Mouse (Mus musculus): ENCODE data around the gene Zgpat.
A peak's percentile ranks its signal among the peaks of the same experiment; 100 is the strongest.

Zgpat gene

GRCm38 (mm10) chr2:181384919-181385391, 20.2 kb downstream of the Zgpat start:
- peak in 1 of 2 experiments; percentile 38 for DNase-seq (ENCODE audit: low spot score in 2 of 2)

GRCm38 (mm10) chr2:181385885-181386284, 21.2 kb downstream of the Zgpat start:
- peak in 1 of 2 experiments; percentile 29 for DNase-seq (ENCODE audit: low spot score in 2 of 2)

DNA sequence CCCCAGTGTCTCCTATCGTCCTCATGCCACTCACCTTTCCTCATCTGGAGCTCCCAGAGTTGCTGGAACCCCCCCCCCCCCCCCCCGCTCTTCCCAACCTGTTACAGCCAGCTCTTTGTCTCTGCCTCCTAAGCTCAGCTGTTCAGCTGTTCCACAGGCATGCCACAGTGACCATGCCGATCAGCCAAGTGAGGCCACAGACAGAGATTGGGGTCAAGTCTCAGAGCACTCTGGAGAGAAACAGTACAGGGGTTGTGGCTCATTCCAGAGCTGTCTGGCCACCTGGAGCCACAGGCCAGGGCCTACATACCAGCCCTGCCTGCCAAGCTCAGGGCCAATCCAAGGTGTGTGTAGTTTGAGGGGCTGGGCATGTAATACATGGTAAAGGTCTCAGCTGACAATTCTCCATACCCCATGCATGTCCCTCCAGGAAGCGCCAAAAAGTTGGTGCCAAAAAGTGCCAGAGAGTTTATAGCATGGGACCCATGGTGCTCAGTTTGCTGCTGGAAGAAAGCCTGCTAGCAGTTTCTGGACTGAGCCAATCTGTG, 22.0 kb downstream of the Zgpat start:
- no peak for DNase-seq (ENCODE audit: low spot score in 2 of 2)

- DNase-seq (ENCODE audit: low spot score in 2 of 2) = no peak
Observed at GRCm38 (mm10) chr2:181390136-181390870, 25.6 kb downstream of the Zgpat start.

- DNase-seq (ENCODE audit: low spot score in 2 of 2) = no peak
Observed at GRCm38 (mm10) chr2:181391022-181391421, 26.3 kb downstream of the Zgpat start.

DNA sequence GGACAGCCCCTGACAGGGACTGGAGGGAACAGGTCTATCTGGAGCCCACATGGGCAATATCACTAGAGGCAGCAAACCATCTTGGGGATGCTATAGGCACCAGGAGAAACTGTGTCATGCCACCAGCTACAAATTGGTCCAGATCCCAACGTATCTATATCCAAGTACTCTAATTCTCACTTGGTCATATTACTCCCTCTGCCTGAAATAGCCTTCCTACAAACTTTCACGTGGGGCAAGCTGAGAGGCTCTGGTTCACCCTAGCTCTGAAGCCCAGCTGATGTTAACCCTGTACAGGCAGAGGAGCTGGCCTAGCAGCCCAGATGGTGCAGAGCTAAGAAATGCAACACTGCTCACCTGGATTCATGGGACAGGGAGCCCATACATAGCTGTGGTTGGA, 26.8 kb downstream of the Zgpat start:
- no peak for DNase-seq (ENCODE audit: low spot score in 2 of 2)

DNA sequence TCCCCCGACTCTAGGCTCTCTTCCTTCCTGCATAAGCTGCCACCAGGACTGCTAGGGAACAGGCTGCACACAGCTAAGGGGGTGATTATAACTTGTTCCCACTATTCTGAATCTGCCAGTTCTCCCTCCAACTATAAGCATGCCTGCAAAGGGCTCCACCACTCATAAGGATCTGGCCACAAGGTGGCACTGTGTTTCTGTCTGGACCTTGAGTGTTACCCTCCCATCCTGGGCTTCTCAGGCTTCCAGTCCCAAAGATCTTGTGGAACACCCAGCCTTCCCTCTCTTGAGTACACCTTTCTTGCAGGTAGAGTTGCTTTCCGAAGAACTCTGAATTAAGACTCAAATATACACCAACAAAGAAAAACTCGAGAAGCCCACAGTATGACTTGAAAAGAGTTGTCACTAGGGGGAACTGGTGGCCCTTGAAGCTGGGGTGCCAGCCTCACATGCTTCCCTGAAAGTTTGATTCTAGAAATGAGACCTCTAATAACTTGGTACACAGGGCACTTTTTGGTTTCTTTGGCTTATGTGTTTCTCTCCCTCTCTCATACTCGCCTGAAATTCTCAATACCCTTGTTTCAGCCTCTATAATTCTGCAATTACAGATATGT, 28.0 kb downstream of the Zgpat start:
- peak in 1 of 2 experiments; percentile 83 for DNase-seq (ENCODE audit: low spot score in 2 of 2)

DNA sequence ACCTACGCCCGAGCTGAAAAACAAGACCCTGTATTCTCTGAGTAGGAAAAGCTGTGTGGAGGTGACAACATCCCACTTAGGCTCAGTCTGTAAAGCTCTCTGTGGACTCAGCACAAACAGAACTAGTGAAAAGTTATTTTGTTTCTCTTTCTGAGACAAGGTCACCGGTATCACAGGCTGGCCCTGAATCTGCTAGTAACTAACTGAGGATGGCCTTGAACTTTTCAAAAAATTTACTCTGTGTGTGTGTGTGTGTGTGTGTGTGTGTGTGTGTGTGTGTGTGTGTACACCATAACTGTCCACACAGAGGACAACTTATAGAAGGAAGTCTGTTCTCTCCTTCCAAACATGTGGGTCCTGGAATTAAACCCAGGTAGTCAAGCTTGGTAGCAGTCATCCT, 29.4 kb downstream of the Zgpat start:
- no peak for DNase-seq (ENCODE audit: low spot score in 2 of 2)

- no peak for DNase-seq (ENCODE audit: low spot score in 2 of 2)
Observed at GRCm38 (mm10) chr2:181397207-181397761, 32.6 kb downstream of the Zgpat start.

- no peak for DNase-seq (ENCODE audit: low spot score in 2 of 2)
Observed at GRCm38 (mm10) chr2:181401497-181401896, 36.8 kb downstream of the Zgpat start.

GRCm38 (mm10) chr2:181403722-181404121, 39.0 kb downstream of the Zgpat start:
- no peak for DNase-seq (ENCODE audit: low spot score in 2 of 2)

- no peak for DNase-seq (ENCODE audit: low spot score in 2 of 2)
Observed at GRCm38 (mm10) chr2:181409643-181410042, 44.9 kb downstream of the Zgpat start.

DNA sequence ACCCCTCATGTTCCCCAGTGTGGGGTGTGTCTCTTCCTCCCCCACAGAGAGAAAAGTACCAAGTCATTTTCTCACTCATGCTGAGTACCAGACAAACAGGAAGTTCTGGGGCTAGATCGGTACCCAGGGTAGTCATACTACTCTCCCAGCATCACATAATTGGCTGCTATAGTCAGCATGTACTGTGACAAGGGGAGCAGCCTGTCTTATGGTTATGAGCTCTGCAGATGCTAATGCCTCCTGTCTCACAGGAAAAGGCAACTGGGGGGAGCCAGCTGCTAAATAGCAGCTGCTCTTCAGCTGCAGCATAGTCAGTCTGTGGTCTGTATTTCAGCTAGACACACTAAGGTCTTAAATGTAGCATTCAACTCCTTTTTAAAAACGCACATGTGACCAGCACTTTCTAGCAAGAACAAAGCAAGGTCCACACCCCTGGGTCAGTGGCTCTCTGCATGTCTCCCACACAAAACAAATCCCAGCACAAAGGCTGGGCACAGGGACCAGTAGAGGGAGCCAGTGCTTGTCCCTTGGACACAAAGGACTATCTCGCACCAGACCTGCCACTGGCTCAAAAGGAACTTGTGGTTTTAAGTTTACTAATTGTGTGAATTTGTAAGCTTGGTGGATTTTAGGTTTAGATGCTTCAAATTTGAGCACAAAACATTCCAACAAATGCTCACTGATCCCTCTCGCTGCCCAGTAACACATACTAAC, 46.2 kb downstream of the Zgpat start:
- DNase-seq (ENCODE audit: low spot score in 2 of 2) = peak in 1 of 2 experiments; percentile 56

- DNase-seq (ENCODE audit: low spot score in 2 of 2) = no peak
Observed at GRCm38 (mm10) chr2:181413141-181413540, 48.4 kb downstream of the Zgpat start.

DNA sequence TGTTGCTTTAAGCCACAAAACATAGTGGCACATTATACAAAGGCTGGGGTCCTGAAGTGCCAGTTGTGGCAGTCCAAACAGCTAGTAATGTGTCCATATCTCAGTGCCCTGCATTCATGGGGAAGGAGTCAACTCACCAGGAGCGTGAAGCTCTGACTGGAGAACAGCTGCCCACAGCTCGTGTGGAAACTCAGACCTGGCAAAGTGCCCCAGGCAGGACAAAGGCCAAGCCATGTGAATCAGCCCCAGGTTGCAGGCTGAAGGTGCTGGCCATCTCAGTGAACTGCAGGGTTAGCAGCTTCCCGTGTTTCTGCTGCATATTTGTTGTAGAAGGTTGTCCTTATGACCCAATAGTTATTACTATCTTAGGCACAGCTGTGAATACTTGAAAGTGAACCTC, 51.2 kb downstream of the Zgpat start:
- no peak for DNase-seq (ENCODE audit: low spot score in 2 of 2)

DNA sequence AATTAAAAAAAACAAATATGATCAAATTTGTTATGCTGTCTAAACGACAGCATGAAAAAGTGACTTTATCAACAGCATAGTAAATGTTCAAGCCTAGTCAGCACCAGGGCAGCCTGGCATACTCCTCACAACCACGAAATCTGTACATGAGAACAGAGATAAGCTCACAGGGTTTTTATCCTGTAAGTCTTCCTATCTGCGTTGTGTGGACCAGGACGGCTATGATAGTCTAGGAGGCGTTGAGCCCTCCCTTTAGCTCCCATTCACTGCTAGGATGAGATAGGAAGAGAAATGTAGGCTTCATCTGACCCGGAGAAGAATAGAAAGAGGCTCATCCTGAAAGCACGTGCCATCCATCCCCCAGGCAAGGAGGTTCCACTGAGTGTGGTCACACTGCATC, 54.6 kb downstream of the Zgpat start:
- DNase-seq (ENCODE audit: low spot score in 2 of 2) = no peak

- peak; percentile 27 to 53 for DNase-seq (ENCODE audit: low spot score in 2 of 2)
Observed at GRCm38 (mm10) chr2:181420426-181420825, 55.7 kb downstream of the Zgpat start.

DNA sequence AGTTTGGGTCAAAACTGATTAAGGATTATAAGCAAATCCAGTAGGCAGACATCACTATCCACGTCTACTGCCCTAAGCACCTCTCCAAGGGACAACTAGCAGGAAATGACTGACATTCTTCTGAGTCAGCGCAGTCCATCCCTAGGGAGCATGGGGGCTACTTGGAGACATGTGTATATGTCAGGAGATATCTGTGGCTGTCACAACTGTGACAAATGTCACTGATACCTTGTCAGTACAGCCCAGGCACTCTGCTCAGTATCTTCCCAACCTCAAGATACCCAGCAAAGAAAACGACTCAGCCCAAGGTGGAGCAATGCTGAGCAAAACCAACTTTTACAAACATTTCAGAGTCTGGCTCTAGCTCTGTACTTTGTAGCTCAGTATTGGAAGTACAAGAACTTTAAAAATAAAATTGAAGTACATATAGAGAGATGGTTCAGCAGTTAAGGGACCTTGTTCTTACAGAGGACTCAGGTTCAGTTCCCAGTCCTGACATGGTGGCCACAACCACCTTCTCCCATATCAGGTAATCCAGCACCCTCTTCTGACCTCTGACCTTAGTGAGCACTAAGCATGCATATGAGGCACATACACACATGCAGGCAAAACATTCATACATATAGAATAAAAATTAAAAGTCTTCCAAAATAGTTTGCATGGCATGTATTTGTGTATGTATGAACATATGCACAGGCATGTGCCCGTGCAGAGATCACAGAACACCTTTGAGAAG, 56.3 kb downstream of the Zgpat start:
- no peak for DNase-seq (ENCODE audit: low spot score in 2 of 2)

DNA sequence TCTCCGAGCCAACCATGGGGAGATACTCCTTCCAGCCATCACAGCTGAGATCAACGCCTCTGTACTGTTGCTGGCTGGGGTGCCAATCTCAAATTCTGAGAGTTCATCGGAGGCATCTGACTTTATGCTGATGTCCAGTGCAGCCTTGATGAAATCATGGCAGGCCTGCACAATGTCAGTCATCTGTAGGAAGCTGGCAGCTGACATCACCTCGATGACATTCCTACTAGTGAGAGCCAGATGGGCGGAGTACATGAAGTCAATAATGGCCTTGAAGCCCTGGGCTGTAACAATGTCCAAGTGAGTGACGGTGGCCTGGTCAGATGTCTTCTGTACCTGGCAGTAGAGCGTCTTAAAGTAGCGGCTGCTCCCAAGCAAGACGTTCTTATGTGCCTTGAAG, 59.1 kb downstream of the Zgpat start:
- DNase-seq (ENCODE audit: low spot score in 2 of 2) = no peak

All from frontal cortex, postnatal 10 days (tissue).